Mouse (Mus musculus) olfactory bulb, adult 2 months (tissue): Measurements from ENCODE around the gene Rpl29. TPM values are rescaled to one million over a fixed set of nuclear protein-coding genes. Genes with fewer than 3 reads are reported as not detected.

ENCODE experiments used
- H3K27ac ChIP-seq: fragments of 200-500 bp; 2 replicates; pipeline ENCODE4 v1.5.1; 2012; ENCODE audit warnings: low read depth, low read length; ENCODE audit not compliant: insufficient read depth
- H3K4me1 ChIP-seq: fragments of 200-500 bp; 2 replicates; pipeline ENCODE4 v1.6.1; 2012; ENCODE audit warnings: low read length; ENCODE audit not compliant: control insufficient read depth, insufficient read depth
- H3K4me3 ChIP-seq: fragments of 200-500 bp; 2 replicates; pipeline ENCODE4 v1.5.1; 2012; ENCODE audit warnings: mild to moderate bottlenecking, low read depth, low read length, moderate library complexity; ENCODE audit not compliant: insufficient read depth
- CTCF ChIP-seq: fragments of 200-500 bp; IDR thresholded peaks from 2 replicates; pipeline ENCODE4 v1.5.1; 2012; ENCODE audit warnings: low read depth, mild to moderate bottlenecking, low read length, moderate library complexity; ENCODE audit not compliant: insufficient read depth
- POLR2A ChIP-seq: fragments of 200-500 bp; IDR thresholded peaks from 2 replicates; pipeline ENCODE4 v1.6.1; 2012; ENCODE audit warnings: mild to moderate bottlenecking, low read depth, low read length, moderate library complexity; ENCODE audit not compliant: insufficient read depth
- WGBS: fragments of 180-500 bp; shearing (Covaris S2); methylation state at CpG from one replicate; pipeline ENCODE4 v1.1.7; 2018; 5-methylcytosine and 5-hydroxymethylcytosine counted together
- polyA plus RNA-seq: library from polyadenylated mRNA; stranded (reverse); fragments of >200 nt; gene quantifications from 2 replicates; pipeline ENCODE4 v1.2.4, GENCODE M21; 2012; ENCODE audit warnings: low replicate concordance; ENCODE audit not compliant: missing spikeins, insufficient read depth, insufficient read length

Rpl29 gene
- polyA plus RNA-seq, 1 experiment = not detected

DNA sequence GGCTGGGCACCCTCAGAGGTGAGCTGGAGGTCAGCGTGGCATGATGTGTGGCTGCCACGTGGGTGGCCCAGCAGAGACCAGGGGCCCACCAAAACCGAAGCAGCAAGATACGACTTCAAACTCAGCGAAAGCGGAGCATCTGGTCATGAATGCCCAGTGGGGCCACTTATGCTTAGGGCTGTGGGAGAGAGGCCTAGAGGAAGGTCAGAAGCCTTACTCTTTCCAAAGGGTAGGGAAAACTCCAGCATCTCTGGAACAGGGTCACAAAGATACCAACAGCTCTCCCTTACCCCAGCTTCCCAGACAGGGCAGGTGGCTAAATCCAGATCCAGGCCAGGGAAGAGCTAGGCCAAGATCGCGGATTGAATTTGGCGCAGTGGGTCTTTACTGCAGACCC lies 27.9 kb downstream of the Rpl29 start:
- Histone ChIP-seq H3K27ac (no peak overlapping the region), H3K4me3 (no peak overlapping the region), H3K4me1 (peaks cover 44% of the 10 kb centered on the region)
- TF ChIP-seq CTCF (no peak), POLR2A (no peak)
- WGBS = 74% methylated on average over 9 of the region's 9 CpGs

DNA sequence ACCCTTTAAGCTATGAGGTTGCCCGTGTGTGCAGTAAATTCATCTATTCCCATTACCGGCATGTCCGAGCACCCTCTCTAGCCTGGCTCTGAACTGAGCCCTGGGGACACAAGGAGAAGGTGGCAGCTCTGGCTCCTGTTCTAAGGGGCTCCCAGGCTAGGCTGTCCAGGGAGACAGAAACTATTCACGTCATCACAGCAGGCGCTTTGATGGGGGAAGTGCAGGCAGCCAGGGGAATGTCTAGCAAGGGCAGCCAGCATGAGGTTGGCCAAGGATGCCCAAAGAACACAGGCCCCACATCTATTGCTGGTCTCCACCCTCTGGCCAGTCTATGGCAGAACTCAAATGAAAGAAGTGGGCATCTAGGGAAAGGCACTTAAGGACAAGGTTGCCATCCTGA lies 28.7 kb downstream of the Rpl29 start:
- TF ChIP-seq POLR2A (no peak), CTCF (no peak)
- Histone ChIP-seq H3K4me1 (peaks cover 41% of the 10 kb centered on the region), H3K27ac (no peak overlapping the region), H3K4me3 (no peak overlapping the region)
- WGBS = 78% methylated on average over 5 of the region's 5 CpGs

GRCm38 (mm10) chr9:106459946-106460345 lies 30.7 kb downstream of the Rpl29 start:
- H3K27ac ChIP-seq = no peak overlapping the region
- peaks cover 32% of the 10 kb centered on the region for H3K4me1 ChIP-seq
- 74% methylated on average over 15 of the region's 15 CpGs for WGBS
- TF ChIP-seq POLR2A (no peak), CTCF (no peak)
- H3K4me3 ChIP-seq = no peak overlapping the region

- TF ChIP-seq POLR2A = no peak
- TF ChIP-seq CTCF = no peak
- Histone ChIP-seq H3K27ac (no peak overlapping the region), H3K4me3 (no peak overlapping the region), H3K4me1 (peaks cover 29% of the 10 kb centered on the region)
- WGBS = 79% methylated on average over 18 of the region's 18 CpGs
Observed at GRCm38 (mm10) chr9:106460401-106461025, 31.3 kb downstream of the Rpl29 start.

DNA sequence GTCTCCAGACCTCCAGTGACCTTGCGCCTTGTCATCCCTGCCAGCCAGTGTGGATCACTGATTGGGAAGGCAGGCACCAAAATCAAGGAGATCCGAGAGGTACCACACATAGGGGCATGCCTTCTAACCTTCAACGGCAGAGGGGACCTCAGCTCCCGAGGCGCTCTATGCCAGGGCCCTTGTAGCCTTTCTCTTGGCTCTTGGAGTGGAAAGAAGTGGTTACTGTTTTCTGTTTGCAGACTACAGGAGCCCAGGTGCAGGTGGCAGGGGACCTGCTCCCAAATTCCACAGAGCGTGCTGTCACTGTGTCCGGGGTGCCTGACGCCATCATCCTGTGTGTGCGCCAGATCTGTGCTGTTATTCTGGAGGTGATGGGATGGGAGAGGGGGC lies 31.8 kb downstream of the Rpl29 start:
- 91% methylated on average over 9 of the region's 9 CpGs for WGBS
- Histone ChIP-seq H3K4me1 (peaks cover 34% of the 10 kb centered on the region), H3K4me3 (no peak overlapping the region), H3K27ac (no peak overlapping the region)
- TF ChIP-seq POLR2A = no peak
- no peak for TF ChIP-seq CTCF

DNA sequence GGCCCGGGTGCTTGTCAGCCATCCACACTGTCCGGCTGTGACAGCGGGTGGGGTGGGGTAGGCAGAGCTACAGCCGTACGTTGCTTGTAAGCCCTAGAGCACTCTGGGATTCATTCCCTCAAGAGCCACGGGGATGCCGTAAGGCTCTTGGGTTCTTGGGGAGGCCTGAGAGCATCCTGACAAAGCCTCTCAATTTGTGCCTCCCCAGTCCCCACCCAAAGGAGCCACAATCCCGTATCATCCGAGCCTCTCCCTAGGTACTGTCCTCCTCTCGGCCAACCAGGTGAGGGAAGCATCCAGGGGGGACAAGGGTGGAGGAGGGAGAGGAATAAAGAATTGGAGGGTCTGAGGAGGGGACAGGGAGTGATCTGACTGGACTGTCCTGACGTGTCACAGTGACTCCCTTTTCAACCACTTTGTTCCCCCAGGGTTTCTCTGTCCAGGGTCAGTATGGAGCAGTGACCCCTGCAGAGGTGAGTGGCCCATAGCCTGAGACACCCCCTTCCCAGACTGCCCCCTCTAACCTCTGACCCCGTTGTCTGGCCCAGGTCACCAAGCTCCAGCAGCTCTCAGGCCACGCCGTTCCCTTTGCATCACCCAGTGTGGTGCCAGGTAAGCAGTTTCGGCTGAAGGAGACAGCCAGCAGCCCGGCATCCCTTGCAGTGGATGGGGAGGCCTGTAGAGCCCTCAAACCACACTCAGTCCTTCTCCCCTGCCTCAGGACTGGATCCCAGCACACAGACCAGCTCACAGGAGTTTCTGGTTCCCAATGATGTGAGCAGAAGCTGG lies 32.6 kb downstream of the Rpl29 start:
- TF ChIP-seq POLR2A (no peak), CTCF (no peak)
- no peak overlapping the region for H3K27ac ChIP-seq
- WGBS = 86% methylated on average over 16 of the region's 16 CpGs
- no peak overlapping the region for H3K4me3 ChIP-seq
- H3K4me1 ChIP-seq = peaks cover 30% of the 10 kb centered on the region

GRCm38 (mm10) chr9:106462430-106462800 lies 33.2 kb downstream of the Rpl29 start:
- TF ChIP-seq POLR2A (no peak), CTCF (no peak)
- H3K27ac ChIP-seq = no peak overlapping the region
- H3K4me3 ChIP-seq = no peak overlapping the region
- H3K4me1 ChIP-seq = peaks cover 26% of the 10 kb centered on the region
- WGBS = 96% methylated on average over 12 of the region's 12 CpGs

DNA sequence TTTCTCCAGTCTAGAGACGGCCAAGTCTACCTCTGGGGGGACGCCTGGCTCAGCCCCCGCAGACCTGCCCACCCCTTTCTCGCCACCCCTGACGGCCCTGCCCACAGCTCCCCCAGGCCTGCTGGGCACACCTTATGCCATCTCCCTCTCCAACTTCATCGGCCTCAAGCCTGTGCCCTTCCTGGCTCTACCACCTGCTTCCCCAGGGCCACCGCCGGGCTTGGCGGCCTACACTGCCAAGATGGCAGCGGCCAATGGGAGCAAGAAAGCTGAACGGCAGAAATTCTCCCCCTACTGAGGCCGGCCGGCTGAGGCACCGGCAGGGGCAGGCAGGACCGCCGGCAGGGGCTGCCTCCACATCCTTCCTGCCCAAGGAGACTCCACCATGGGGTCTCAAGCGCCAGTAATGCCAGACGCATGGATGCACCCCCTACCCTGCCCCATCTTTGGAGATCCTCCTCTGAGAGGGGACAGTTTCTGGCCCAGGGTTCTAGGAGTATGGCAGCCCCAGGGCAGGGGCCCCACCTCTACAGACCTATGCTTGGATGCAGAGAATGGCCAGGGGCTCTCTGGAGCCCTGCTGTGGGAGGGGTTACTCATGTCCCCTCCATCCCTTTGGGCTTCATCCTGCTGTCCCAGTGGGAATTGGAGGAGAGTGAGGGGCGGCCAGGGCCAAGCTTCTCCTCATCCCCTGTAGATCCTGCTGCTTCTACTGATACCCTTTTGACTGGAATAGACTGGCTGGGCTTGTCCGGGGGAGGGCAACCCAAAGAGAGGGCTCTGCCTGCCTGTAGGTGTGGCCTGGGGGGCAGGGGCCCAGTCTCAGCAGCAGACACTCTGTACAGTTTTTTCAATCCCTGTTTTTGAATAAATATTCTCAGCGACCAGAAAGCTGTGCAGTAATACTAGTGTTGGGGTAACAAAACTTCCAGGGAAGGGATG lies 34.1 kb downstream of the Rpl29 start:
- H3K4me3 ChIP-seq = no peak overlapping the region
- 87% methylated on average over 21 of the region's 21 CpGs for WGBS
- H3K27ac ChIP-seq = no peak overlapping the region
- H3K4me1 ChIP-seq = peaks cover 21% of the 10 kb centered on the region
- no peak for TF ChIP-seq CTCF

DNA sequence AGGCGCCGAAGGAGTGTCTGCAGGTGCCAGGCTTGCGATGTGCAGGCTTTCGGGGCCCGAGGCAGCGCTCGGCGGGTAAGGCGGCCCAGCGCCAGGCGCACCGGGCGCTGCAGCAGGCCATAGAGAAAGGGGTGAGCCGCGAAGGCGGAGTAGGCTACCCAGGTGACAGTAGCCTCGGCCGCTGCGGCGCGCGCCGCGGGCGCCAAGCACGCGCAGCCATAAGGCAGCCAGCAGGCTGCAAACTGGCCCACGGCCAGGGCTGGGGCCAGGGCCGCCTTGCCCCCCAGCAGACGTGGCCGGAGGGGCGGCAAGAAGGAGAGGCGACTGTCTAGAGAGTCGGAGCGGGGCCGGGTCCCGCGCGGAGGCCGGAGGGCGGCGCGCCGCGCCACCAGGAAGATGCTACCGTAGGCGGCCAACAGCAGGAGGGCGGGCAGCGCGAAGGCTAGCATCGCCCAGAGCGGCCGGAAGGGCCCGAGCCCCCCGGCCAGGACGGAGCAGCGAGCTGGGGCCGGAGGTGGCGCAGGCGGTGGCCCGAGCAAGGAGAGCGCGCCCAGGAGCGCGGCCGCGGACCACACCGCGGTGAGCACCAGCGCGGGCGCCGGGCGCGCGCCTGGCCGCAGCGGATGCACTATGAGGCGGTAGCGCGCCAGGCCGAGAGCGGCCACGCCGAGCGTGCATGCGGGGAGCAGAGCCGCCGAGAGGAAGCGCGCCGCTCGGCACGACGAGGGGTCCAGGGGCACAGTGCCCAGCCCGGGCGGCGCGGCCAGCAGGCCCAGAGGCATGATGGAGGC lies 35.7 kb downstream of the Rpl29 start:
- Histone ChIP-seq H3K27ac (peak overlapping the region; percentile 93), H3K4me1 (peaks cover 20% of the 10 kb centered on the region), H3K4me3 (peak overlapping the region; percentile 77)
- 2% methylated on average over 99 of the region's 99 CpGs for WGBS
- TF ChIP-seq CTCF (no peak), POLR2A (peak; percentile 34)
